Mouse (Mus musculus): ENCODE results near the gene Gm28551.

The Gm28551 gene

DNA sequence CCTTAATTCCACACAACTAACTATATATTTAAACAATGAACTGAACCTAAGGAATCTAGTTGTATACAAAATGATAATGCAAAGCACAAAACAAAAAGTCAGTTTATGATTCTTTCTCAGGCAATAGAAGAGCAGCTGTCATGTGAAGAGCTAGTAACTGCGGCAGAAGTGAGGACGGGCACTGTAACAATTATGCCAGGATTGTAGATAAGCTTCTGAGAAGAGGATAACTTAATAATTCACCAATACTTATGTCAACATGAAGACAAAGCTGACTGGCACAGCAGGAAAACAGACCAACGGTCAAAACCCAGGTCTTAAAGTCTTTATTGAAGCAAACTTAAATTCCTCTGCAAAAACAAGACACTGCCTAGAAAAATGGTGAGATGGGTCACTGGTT lies 61.3 kb downstream of the Gm28551 start:
- no peak for DNase-seq (ENCODE audit: low read depth, low spot score)
